Mouse (Mus musculus): ENCODE results near the gene Kcnj9.

DNA sequence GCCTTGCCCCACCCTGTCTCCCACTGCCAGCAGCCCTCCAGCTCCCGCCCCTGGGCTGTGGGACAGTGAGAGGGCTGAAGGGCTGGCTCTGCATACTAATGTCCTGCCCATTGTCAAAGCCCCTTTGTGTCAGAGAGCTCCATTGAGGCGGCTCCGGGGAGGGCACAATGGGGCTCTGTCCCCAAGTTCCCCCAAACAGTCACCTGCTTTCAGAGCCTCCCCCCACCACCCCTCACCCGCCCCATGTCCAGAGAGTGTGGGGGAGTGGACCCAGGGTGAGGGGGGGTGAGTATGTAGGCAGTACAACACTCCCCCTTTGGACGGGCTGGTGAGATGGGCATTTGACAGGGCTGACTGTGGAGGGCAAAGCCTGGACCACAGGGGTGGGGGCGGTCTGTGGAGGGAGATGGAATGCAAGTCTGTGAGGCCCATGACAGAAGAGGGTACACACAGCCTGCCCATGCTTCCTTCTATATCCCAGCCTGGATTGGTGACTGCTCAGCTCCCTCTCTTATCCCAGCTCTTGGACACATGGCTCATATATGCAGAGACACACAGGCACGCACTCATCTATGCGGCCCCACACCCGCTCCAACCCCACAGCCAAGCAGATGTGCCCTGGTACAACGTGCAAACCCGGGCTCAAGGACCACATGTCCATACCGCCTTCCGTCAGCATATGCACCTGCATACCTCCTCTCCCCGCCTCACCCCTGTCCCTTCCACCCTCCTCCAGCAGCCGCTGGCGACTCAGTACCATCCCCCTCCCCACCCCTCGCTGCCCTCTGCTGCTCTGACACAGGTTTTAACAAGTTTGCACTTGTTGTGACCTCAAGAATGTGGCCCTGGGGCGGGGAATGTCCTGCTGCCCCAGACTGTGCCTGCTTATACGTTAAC, 21.0 kb upstream of the Kcnj9 start:
- TF ChIP-seq CTCF (IDR thresholded peaks at IDR 0.05; ENCODE audit: extremely low read depth, insufficient read depth, low read length) (no peak), POLR2A (IDR thresholded peaks at IDR 0.05; ENCODE audit: extremely low read depth, insufficient read depth, low read length) (no peak)

All from cortical plate, adult 2 months (tissue).